Mouse (Mus musculus) lung, embryonic 14.5 days (tissue): ENCODE measurements at regions not wholly inside any gene's neighbourhood (a gene's known extent, or its start where the extent isn't known, plus 50 kb on each side); places are given as distances from the start of the nearest gene placed in this dataset.

Source experiments
- ATAC-seq: fragments of 200-750 bp; cut with Nextera tagmentation; 2 replicates; pipeline ENCODE4 v1.8.0; 2017; ENCODE audit warnings: mild to moderate bottlenecking, moderate TSS enrichment, moderate library complexity; ENCODE audit not compliant: insufficient read depth
- DNase-seq: peaks from one replicate; pipeline ENCODE4 v3.0.0-alpha.2; 2015
- H3K27ac ChIP-seq: fragments of 300-500 bp; sonication (generic); 2 replicates; pipeline ENCODE4 v1.5.1; 2014; ENCODE audit warnings: low read depth, mild to moderate bottlenecking, moderate library complexity
- H3K27me3 ChIP-seq: fragments of 300-500 bp; sonication (generic); 2 replicates; pipeline ENCODE4 v1.6.1; 2014; ENCODE audit warnings: low read length, control low read depth; ENCODE audit not compliant: insufficient read depth
- H3K36me3 ChIP-seq: fragments of 300-500 bp; sonication (generic); 2 replicates; pipeline ENCODE4 v1.6.1; 2014; ENCODE audit warnings: control low read depth; ENCODE audit not compliant: insufficient read depth
- H3K4me1 ChIP-seq: fragments of 300-500 bp; sonication (generic); 2 replicates; pipeline ENCODE4 v1.6.1; 2014; ENCODE audit warnings: antibody characterized with exemption, control low read depth; ENCODE audit not compliant: insufficient read depth
- H3K4me2 ChIP-seq: fragments of 300-500 bp; sonication (generic); 2 replicates; pipeline ENCODE4 v1.6.1; 2014; ENCODE audit warnings: mild to moderate bottlenecking
- H3K4me3 ChIP-seq: fragments of 300-500 bp; sonication (generic); 2 replicates; pipeline ENCODE4 v1.5.1; 2014; ENCODE audit warnings: low read depth, low read length
- H3K9ac ChIP-seq: fragments of 300-500 bp; sonication (generic); 2 replicates; pipeline ENCODE4 v1.6.1; 2014
- H3K9me3 ChIP-seq: fragments of 300-500 bp; sonication (generic); 2 replicates; pipeline ENCODE4 v1.6.1; 2016; ENCODE audit warnings: low read depth, low read length, control low read depth
- CTCF ChIP-seq: IDR thresholded peaks from 2 replicates; pipeline ENCODE4 v1.5.1; 2016; ENCODE audit warnings: antibody characterized with exemption, low read depth
- WGBS: fragments of 180-500 bp; shearing (Covaris S2); extraction: QIAGEN DNeasy Blood & Tissue Kit; methylation state at CpG from one replicate; pipeline ENCODE4 v1.1.7; 2014; 5-methylcytosine and 5-hydroxymethylcytosine counted together

DNA sequence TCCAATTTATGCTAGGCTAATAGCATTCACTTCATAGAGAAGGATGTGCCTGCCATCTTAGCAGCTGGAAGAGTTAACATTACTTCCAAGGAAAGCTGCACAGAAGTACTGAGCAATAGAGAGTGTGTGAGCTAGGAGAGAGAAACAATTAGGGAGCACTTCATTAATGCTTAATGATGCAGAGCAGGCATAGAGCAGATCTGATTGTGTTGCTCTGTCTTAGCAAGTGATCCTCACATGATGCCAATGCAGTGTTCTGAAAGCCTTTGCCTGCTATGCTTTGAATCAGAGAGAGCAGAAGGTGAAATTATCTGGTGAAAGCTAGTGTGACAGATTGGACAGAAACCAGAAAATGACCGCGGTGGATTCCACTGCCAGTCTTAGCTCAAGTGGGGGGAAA, 987.8 kb upstream of the Lcorl start:
- no peaks in the 10 kb centered on the region for H3K36me3 ChIP-seq
- H3K9ac ChIP-seq = no peak overlapping the region
- 83% methylated on average over 2 of the region's 2 CpGs for WGBS
- H3K27ac ChIP-seq = no peak overlapping the region
- no peak overlapping the region for H3K4me3 ChIP-seq
- no peak for TF ChIP-seq CTCF
- ATAC-seq = no peak
- H3K4me2 ChIP-seq = no peak overlapping the region
- DNase-seq = no peak
- H3K9me3 ChIP-seq = no peaks in the 10 kb centered on the region
- H3K4me1 ChIP-seq = no peaks in the 10 kb centered on the region
- no peaks in the 10 kb centered on the region for H3K27me3 ChIP-seq

GRCm38 (mm10) chr5:46836810-46837209, 979.4 kb upstream of the Lcorl start:
- 58% methylated on average over 4 of the region's 4 CpGs for WGBS
- Histone ChIP-seq H3K9me3 (no peaks in the 10 kb centered on the region), H3K27me3 (no peaks in the 10 kb centered on the region), H3K36me3 (no peaks in the 10 kb centered on the region), H3K4me3 (no peak overlapping the region), H3K9ac (no peak overlapping the region), H3K4me2 (no peak overlapping the region), H3K4me1 (no peaks in the 10 kb centered on the region), H3K27ac (no peak overlapping the region)
- no peak for DNase-seq
- TF ChIP-seq CTCF = no peak
- no peak for ATAC-seq

- 75% methylated on average over 9 of the region's 9 CpGs for WGBS
- ATAC-seq = no peak
- H3K9me3 ChIP-seq = no peaks in the 10 kb centered on the region
- H3K27ac ChIP-seq = no peak overlapping the region
- H3K4me3 ChIP-seq = no peak overlapping the region
- no peaks in the 10 kb centered on the region for H3K4me1 ChIP-seq
- H3K27me3 ChIP-seq = no peaks in the 10 kb centered on the region
- no peak for TF ChIP-seq CTCF
- DNase-seq = no peak
- H3K9ac ChIP-seq = no peak overlapping the region
- no peak overlapping the region for H3K4me2 ChIP-seq
- H3K36me3 ChIP-seq = no peaks in the 10 kb centered on the region
These were observed 973.6 kb upstream of the Lcorl start for GRCm38 (mm10) chr5:46830797-46831618.

- no peak for DNase-seq
- 59% methylated on average over 6 of the region's 6 CpGs for WGBS
These were observed 972.7 kb upstream of the Lcorl start for GRCm38 (mm10) chr5:46830114-46830513.

GRCm38 (mm10) chr5:46826381-46826780, 969.0 kb upstream of the Lcorl start:
- Histone ChIP-seq H3K9ac (no peak overlapping the region), H3K4me1 (no peaks in the 10 kb centered on the region)

More at GRCm38 (mm10) chr5:46830114-46830513, 972.7 kb upstream of the Lcorl start:
- Histone ChIP-seq H3K9ac (no peak overlapping the region), H3K27me3 (no peaks in the 10 kb centered on the region), H3K9me3 (no peaks in the 10 kb centered on the region), H3K36me3 (no peaks in the 10 kb centered on the region), H3K4me1 (no peaks in the 10 kb centered on the region), H3K27ac (no peak overlapping the region), H3K4me3 (no peak overlapping the region), H3K4me2 (no peak overlapping the region)
- TF ChIP-seq CTCF = no peak
- ATAC-seq = no peak

DNA sequence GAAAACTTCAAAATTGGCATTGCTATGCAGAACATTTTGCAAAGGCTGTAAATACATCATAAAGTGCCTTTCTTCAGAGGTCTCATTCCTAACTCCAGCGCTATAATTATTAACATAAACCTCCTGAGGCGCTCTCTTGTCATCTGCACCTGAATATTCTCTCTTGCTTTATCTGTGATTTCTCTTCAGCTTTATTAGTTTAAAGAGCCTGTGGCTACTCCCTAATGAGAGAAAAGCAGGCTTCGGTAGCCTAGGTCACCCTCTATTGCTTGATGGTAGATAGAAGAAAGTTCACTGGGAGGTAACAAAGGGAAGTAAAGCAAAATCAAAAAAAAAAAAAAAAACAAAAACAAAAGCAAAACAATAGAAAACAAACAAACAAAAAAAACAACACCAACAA, 967.5 kb upstream of the Lcorl start:
- Histone ChIP-seq H3K4me1 (no peaks in the 10 kb centered on the region), H3K27me3 (no peaks in the 10 kb centered on the region), H3K4me2 (no peak overlapping the region), H3K9me3 (no peaks in the 10 kb centered on the region), H3K36me3 (no peaks in the 10 kb centered on the region), H3K27ac (no peak overlapping the region), H3K9ac (no peak overlapping the region), H3K4me3 (no peak overlapping the region)
- no peak for ATAC-seq
- 83% methylated on average over 3 of the region's 3 CpGs for WGBS
- TF ChIP-seq CTCF = no peak
- no peak for DNase-seq

More at GRCm38 (mm10) chr5:46826381-46826780, 969.0 kb upstream of the Lcorl start:
- no peaks in the 10 kb centered on the region for H3K36me3 ChIP-seq
- no peaks in the 10 kb centered on the region for H3K9me3 ChIP-seq
- no peak overlapping the region for H3K4me3 ChIP-seq
- no peaks in the 10 kb centered on the region for H3K27me3 ChIP-seq
- DNase-seq (no peak), ATAC-seq (no peak)
- TF ChIP-seq CTCF = no peak
- H3K4me2 ChIP-seq = no peak overlapping the region
- no peak overlapping the region for H3K27ac ChIP-seq
- WGBS = 93% methylated on average over 1 of the region's 1 CpGs

DNA sequence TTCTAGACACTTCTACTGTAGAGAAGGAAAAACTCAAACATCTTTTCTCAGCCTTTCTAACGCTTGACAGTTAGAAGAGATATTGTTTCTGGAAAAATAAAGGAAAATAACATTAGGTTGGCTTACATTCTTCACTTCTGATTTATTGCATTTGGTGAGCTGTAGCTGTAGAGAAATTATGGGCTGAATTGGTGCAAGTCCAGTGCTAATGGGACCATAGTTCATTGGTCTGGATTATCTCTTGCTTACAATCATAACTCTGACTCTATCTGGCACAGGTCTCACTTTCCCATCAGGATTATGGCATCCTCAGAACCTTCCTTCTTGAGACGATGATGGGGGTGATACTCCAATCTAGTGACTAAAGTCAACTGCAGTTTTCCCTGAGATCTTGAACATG, 937.7 kb upstream of the Lcorl start:
- no peaks in the 10 kb centered on the region for H3K9me3 ChIP-seq
- H3K9ac ChIP-seq = no peak overlapping the region
- no peak for TF ChIP-seq CTCF
- H3K27ac ChIP-seq = no peak overlapping the region; the same call in 1 of the 2 replicates
- H3K27me3 ChIP-seq = no peaks in the 10 kb centered on the region
- no peak overlapping the region for H3K4me3 ChIP-seq
- H3K4me1 ChIP-seq = no peaks in the 10 kb centered on the region
- H3K36me3 ChIP-seq = no peaks in the 10 kb centered on the region
- ATAC-seq (no peak), DNase-seq (no peak)
- WGBS = 76% methylated on average over 2 of the region's 2 CpGs
- H3K4me2 ChIP-seq = no peak overlapping the region
